ENCODE assay signal across 11 mouse cellular contexts in the genomic region with DNA sequence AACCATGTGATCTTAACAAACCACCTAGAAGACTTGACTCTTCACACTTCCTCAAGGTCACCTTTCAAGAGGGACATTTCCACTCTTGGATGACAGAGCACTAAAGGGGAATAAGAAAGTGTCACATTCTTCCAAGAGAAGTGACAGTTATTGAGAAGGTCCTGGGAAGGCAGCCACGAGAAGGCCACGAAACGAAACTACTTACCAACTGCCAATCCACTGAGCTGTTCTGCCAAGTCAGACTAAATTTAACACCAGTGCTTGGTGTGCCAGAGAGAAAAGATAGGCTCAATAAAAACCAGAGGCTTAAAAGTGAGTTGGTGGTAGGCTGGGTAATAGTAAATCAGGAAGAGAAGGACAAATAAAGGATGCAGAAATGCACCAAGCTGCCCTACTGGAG.
DNase-seq lines count a peak whose midpoint lies in the region; ATAC-seq lines count a peak whose summit lies in the region.
"Had no signal": no experiment of that assay in that cellular context is flagged by ENCODE, and none has a peak within 500 bp of the region (broad histone marks: within the 10 kb centered on the region; RNA-seq: fewer than 3 reads in every experiment).

No protein-coding gene starts in this region.

- no peak overlapping the region for H3K9ac ChIP-seq in midbrain, embryonic 16.5 days (ENCODE audit: low read depth, low read length)

- no peak overlapping the region for H3K4me2 ChIP-seq in midbrain, embryonic 16.5 days (ENCODE audit: low read length)

- H3K36me3 ChIP-seq in midbrain, embryonic 16.5 days (ENCODE audit: control insufficient read depth, insufficient read depth, low read length), result no peaks in the 10 kb centered on the region

- DNase-seq in frontal cortex, postnatal 36 days (ENCODE audit: low spot score in 2 of 2), result peak; percentile 3 to 4
- DNase-seq in frontal cortex, postnatal 25 days (ENCODE audit: low spot score in 2 of 2), result no peak
- peak; percentile 44 for DNase-seq in brain, adult 2 months (ENCODE audit: low read depth, low spot score)
- peak; percentile 13 for DNase-seq in gastrocnemius, postnatal 10 days
- DNase-seq in heart, postnatal 14 days, result peak; percentile 25 to 48
- no peak for DNase-seq in ovary, adult 18-20 months (ENCODE audit: low spot score)
- DNase-seq: embryo, embryonic 11 days; lung, postnatal 10 days; thymus, postnatal 14 days had no signal

- H3K27me3 ChIP-seq in midbrain, embryonic 16.5 days (ENCODE audit: control insufficient read depth, insufficient read depth, low read depth, low read length), result no peaks in the 10 kb centered on the region
- H3K27me3 ChIP-seq: CH12.LX had no signal

- ATAC-seq in midbrain, embryonic 16.5 days, result no peak

- no peak overlapping the region for H3K4me3 ChIP-seq in midbrain, embryonic 16.5 days (ENCODE audit: low read depth, low read length)

- intact Hi-C loops in heart, postnatal 14 days (cut with DNase I), result no loop called here

- H3K4me1 ChIP-seq in midbrain, embryonic 16.5 days (ENCODE audit: control insufficient read depth, insufficient read depth, low read length), result peaks cover 2% of the 10 kb centered on the region; the same call in 1 of the 2 replicates

- WGBS in midbrain, embryonic 16.5 days, result 91% methylated on average over 3 of the region's 3 CpGs

- H3K27ac ChIP-seq in midbrain, embryonic 16.5 days (ENCODE audit: low read length), result no peak overlapping the region

- H3K9me3 ChIP-seq in midbrain, embryonic 16.5 days (replicated peaks; ENCODE audit: control insufficient read depth, low read length, poor library complexity, severe bottlenecking), result no peaks in the 10 kb centered on the region

Comparison
In these comparisons a context has a peak if more than half of its experiments do, and no peak if none do; other contexts are left out.
1. DNase-seq: peak in frontal cortex, postnatal 36 days (2 of 2), brain, adult 2 months (single experiment), gastrocnemius, postnatal 10 days (single experiment) and heart, postnatal 14 days (2 of 2); none in frontal cortex, postnatal 25 days (0 of 2) and ovary, adult 18-20 months (single experiment).